Mouse (Mus musculus): ENCODE results near the gene Wdr11.

Wdr11 gene

DNA sequence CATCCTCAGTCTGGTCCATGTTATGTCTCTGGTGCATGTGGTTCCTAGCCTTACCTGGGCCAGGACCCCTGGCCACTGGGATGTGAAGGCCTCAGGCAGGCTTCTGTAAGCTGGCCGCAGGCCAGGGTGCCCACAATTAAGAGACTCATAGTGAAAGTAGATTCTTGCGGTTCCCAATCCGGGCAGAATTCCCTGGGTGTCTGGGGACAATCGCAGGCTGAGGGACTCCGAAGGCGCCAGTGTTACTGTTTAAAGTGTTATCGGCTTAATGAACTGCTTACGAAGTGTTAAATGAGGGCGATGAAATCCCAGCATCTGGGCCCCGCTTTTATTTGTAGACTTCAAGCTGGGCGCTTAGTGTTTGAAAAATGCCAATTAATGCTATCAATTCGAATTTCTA, 63.3 kb downstream of the Wdr11 start:
- DNase-seq: no peak

DNA sequence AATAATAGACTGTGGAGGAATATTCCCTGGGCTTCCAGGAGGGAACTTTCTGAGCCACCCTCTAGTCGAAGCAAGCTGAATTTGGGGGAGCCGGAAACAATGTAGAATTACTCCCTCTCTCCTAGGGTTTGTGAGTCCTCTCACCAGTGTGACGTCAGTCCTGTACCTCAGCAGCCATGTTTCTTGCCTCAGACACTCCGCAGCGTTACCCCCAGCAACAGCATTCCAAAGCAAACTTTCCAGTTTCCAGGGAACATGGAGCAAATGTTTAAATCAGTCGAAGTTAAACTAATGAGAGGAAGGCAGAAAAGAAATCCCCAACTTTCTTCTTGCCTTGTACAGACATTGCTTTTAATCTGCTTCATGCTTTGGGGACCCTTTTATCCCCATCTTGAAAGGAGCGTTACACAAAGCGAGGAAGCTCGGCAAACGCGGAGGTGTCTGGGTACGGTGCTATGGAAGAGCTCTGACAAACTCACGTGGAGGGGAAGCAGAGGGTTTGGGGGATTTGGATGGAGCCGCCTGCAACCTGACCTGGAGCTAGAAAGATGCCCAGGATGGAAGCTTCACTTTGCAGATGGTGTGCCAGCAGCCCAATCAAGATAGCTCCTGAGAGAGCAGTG, 64.1 kb downstream of the Wdr11 start:
- DNase-seq: no peak

DNA sequence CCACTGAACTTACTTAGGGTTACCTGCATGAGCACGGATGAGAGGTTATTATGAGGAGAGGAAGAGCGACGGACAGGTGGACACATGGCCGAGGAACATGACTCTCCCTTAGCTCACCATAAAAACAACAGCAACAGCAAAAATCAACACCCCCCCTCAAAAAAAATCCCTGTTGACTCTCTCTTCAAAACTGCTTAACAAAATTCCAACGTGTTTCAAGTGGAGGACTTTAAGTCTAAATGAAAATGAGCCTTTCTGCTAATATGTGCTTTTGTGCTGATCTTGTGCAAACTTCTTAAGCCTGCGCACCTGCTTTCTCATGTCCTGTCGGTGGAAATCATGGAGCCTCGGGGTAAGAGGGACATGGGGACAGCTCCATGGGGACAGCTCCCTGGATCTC, 66.2 kb downstream of the Wdr11 start:
- DNase-seq: no peak

DNA sequence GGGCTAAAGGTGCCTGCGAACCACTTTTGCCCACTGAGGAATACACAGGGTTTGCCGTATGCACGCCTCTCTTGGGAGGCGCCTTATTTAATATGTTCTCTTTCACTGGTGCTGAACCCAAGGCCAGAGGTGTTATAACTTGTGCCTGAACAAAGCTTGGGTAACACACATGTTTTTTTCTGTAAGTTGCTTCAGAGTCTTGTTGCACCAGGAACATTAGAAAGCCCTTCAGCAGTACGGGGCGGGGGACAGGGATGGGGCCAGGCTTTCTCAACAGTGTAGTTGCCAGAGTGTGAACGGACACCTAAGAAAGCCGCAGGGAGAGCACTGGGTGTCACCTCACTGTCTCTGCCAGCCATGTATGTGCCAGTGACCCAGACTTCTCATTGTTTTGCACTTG, 68.1 kb downstream of the Wdr11 start:
- DNase-seq: no peak

DNA sequence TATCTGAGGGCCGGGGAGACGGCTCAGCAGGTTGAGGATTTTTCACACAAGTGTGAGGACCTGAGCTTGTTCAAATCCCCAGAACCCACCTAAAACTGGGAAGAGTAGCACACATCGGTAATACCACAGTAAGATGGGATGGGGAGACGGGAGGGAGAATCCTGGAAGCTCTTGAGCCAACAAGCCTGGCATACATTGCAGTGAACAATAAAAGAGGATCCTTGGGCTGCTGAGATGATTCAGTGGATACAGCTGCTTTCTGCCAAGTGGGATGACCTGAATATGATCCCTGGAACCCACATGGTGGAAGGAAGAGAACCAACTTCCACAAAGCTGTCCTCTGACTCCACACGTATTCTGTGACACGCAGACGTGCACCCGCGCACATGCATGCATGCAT, 68.9 kb downstream of the Wdr11 start:
- DNase-seq: no peak

DNA sequence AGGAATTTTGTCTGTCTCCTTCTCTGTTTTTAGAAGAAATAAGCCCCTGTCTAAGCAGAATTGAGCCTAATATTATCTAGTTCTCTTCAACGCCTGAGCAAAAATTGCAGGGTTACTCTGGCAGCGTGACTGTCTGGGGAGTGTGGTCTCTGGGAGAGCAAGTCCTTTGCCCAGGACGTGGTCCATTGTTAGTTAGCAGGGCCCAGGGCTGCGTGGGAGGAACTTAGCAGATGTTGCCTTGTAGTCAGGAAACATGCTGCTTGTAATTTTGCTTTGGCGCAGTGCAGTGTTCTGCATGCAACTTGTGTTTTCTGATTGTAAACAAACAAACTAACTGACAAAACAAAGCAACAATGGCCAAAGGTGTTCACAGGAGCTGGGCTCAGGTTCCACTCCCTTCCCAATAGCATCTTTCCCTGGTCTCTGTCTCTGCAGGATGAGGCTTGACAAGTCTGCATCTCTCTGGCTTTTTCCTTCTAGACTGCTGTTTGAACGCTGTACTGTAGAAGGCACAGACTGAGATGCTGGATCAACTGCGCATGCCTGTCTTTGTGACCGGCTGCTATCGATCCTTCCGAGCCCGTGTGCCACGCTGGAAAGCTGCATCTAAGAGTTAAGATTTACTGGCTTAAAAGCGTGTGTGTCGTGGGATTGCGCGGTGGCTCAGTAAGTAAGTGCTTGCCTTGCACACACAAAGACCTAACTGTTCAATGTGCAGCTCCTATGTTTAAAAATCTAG, 70.6 kb downstream of the Wdr11 start:
- DNase-seq: no peak

DNA sequence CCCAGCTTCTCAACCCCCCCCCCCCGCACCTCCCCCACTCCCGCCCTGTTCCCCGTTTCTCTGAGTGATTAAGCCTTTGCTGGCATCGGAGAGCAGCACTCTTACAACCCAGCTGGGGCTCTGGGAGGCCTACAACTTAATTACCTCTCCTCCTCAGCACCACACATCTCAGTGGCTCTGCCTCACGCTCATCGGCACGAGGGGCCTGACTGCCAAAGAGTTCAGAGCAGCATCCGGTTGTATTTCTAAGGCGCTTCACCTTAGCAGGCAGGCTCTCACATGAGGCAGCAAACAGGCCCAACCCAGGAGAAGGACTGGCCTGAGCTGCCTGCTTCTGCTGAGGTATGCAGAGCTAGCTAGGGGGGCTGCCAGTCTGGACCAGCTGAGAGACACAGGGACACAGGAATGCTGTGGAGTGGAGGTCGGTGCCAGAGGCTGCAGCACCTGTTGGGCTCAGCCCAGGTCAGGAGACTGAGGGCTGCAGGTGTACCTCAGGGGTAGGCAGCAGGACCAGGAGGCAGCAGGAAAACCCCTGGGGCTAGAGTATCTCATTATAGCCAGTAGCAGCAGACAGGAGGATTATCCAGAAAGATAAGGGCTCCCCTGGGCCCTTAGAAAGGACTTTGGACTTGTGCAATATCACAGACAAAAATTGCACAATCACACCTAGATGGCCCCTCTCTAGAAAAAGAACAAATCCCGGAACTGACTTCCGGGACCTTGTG, 72.3 kb downstream of the Wdr11 start:
- DNase-seq: no peak

DNA sequence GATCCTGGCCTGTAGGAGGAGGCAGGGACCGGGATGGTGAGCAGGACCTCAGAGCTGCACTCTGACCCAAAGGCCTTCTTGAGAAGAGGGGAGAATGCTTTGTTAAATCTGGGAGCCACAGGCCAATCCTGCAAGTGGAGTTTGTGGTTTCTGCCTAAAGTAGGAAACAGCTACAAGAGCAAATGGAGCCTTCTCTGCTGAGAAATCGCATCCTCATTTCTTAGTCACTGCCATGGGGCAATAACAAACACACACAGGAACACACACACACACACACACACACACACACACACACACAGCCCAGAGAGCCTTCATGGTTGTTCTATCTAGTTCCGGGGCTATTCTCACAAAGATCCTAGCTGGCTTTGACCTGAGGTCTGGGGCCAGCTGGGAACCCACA, 73.7 kb downstream of the Wdr11 start:
- no peak for DNase-seq

DNA sequence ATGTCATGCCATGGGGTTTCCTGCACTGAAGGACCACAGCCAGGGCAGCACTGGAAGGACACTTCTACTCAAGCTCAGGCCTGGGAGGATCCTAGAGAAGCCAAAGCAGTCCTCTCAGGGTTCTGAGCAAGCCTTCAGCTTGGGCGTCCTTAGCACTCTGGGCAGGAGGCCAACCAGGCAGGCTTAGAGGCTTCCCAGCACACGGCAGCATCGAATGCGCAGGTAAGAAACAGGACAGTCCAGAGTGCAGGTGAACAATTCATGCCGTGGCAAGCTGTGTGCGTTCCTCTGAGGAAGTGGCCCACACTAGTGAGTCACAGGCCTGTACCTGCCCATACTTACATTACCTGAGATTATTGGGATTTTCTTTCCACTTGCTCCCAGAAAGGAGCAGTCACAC, 74.3 kb downstream of the Wdr11 start:
- no peak for DNase-seq

DNA sequence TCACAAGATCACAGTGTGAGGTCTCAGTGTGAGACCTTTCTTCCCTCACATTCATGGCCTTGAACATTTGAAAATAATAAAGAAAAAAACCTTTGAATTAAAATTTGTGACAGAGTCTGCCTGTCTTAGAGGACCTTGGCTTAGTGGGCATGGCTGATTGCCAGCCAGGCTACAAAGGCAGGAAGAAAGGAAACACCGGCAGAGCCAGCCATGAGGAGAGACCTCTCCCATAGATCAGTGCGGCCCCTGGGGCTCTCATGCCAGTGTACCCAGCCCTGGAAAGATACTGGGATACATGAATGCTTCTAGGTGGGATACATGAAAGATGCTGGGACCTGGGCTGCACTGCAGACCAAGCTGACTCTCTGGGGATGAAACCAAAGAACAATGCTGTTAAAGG, 74.9 kb downstream of the Wdr11 start:
- no peak for DNase-seq

DNA sequence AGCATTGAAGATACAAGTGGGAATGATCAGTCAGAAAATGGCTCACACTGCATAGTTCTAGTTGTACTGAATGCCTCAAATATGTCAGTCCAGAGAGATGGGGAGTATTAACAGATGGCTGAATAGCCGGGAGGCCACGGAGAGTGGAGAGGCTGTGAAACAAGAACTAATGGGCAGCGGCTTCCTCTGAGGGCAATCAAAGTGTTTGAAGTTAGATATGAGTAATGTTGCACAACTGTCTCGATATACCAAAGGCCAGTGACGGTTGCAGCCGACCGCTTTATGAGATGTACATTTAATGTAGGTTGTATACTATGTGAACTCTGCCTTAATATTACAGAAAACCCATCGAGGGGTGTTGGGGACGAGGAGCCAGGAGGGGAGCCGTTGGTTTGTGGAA, 78.6 kb downstream of the Wdr11 start:
- DNase-seq: no peak

DNA sequence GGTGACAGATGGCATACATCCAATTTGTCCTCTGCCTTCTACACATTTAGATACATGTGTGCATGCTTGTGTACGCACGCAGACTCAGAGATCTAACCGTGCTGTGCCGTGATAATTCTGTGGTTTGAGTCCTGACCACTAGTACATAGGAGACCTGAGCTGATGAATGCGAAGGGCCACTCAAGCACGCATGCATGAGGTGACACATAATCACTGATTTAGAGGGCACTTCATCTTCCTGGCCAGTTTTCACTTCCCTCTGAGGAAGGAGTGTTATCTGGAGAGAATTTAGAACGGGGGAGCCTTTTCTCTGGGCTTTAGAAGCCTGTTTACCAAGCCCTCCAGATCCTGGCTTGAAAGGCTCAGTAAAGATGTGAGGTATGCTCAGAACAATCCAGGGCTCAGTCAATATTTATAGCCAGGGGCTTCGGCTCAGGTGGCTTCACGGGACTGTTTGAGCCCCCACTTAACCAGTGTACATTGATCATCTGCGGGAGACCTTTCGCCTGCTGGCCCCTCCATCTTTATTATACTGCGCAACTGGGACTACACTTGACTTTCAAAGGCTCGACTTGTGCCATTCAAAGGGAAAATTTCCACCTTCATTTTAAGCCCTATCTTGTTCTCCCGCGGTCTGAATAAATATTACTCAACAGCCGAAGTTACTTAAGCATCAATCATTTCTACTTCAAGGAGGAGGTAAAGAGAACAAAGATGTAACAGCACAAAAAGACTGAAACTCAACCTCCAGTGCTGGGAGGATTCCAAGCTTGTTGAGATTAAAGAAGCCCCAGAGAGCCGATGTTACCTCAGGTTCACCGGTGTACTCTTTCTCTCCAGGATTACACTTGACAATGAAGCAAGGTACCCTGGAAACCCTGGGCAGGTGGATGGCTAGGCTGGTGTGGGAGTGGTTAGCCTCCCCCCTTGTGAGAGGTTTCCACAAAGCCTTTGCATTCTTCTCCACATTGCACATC, 80.3 kb downstream of the Wdr11 start:
- DNase-seq: no peak

DNA sequence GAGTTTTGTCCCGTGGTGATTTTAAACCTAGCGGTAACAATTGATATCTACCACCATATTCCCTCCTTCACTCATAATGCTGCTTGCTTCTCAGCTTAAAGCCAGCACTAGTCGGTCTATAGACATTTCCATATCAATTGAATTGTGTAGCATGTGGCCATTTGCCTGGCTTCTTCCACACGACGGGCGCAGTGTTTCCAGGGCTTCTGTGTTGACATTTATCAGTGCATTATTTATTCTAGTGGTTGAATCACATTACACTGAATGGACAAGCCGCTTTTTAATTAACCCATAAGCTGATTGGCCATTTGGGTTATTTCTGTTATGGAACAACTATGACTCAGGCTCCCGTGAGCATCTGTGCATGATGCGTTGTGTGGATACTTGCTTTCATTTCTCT, 82.1 kb downstream of the Wdr11 start:
- no peak for DNase-seq

DNA sequence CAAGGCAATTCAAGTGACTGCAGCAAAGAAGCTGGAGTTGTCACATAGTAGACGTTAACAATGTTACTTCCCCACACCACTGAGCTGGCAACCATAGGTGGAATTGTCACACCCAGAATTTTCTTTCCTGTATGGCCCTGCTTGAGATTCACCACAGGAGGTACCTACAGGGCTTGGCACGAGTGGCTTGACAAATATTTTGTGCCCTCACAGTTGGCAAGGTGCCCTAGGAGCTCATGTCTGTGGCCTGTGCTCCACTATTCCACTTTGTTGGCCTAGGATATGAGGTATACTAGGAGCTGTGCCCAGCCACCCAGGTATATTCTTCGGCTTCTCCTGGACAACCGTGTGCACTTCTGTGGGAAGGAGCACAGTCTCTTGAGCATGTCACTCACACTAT, 82.9 kb downstream of the Wdr11 start:
- no peak for DNase-seq

DNA sequence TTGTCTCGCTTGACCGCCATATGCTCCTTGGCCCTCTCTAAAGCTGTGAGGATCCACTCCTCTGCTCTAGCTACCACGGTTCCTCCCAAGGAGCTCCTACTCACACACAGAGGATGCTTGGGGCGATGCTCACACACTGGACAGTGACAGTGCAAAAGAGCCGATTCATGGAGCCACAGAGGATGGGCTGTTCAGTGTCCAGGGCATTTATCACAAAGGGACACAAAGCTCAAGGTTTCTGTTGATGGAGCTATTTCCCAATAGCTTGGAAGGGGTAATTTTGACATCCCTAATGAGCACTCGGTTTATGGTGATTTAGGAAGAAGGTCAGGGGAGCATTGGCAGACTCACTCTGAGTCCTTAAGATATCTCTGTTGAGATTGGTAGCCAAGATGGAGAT, 84.2 kb downstream of the Wdr11 start:
- DNase-seq: no peak

DNA sequence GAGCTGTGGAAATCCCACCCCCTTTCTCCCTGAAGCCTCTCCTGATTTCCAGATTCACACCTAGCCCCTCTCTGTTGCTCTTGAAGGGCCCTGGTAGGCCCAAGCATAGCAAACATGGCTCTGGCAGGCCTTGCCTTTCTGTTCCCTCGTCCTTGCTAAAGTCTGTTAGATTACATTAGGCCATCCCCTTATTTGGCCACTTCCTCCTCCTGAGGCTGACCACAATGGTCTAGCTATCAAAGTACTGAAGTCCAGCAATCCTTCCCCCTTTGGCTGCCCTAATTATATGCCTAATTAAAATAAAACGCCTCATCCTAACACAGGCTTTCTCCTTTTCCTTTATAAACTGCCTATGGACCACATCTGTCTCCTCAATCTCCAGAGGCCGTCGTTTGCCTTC, 85.5 kb downstream of the Wdr11 start:
- no peak for DNase-seq

DNA sequence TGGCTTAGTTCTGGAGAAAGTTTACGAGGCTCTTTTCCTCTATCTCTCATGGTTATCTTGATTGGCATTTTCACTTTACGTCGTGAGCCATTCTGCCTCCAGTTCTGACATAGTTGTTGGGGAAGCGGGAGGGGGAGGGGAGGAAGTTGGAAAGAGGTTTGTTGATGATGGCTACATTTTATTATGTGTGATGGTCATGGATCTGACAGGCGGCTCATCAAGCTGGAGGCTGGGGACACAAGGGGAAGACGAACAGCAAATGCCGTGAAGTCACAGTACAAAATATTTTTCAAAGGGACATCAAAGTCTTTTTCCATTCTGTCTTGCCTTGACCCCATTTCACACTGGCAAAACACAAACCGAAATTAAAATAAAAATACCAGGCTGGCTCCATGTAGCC, 86.8 kb downstream of the Wdr11 start:
- DNase-seq: no peak

DNA sequence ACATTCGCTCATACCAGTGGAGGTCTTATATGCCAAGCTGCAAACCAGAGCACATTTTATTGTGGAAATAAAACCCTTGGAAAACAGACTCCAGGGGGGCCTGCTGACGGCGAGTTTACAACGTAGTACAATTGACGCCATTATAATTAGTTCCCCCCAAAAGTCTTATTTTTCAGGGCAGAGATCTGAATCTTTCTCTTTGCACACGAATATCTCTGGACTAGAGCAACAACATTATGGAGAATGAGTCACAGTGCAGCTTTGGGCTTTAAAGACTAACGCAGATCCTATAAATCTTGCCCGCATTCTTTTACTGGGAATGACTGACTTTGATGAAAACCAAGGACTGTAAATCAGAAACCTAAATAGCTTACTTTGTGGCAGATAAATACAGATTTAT, 87.3 kb downstream of the Wdr11 start:
- DNase-seq: no peak

DNA sequence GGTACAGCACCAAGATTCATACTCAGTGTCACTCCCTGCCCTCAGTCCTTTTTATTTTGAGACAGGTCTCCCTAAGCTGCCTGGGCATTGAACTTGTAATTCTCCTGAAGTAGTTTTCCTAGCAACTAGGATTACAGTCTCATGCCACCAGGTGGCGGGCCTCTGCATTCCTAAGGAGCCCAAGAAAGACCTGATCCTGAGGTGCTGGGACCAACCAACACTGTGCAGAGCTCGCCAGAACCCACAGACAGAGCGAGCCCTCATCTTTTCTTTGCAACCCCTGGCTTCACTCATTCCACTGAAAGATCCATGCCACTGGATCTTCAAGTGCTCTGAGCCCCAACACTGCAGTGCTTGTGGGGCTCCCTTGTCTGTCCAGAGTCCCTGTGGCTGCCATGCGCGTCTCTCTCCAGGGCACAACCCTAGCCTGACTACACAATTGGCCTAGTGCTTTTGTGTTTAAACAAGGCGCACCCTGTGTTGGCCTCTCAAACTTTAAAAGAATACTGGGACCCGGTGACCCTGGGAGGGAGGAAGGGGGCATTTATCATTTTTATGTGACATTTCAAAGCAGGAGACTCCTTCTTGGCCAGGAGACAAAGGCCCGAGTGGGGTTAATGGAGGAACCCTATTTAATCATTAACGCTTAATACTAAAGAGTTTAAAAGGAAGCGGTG, 89.0 kb downstream of the Wdr11 start:
- DNase-seq: no peak

DNA sequence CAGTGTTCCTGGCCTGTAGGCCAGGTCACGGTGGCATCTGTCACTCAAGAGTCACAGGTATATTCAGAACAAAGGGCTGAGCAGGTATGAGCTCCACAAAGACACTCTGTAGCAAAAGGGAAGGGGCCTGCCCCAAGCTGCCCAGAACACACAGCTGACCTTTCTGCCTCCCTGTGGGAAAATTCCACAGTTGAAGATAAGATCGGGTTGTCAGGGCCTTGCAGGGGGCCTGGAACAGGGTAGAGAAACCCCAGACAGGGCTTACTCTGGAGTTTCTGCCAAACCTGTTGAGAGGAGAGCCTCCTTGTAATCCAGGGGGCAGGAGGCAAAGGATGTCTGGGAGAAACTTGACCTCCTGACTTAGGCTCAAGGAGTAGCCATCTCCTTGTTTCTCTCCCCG, 90.9 kb downstream of the Wdr11 start:
- DNase-seq: no peak

DNA sequence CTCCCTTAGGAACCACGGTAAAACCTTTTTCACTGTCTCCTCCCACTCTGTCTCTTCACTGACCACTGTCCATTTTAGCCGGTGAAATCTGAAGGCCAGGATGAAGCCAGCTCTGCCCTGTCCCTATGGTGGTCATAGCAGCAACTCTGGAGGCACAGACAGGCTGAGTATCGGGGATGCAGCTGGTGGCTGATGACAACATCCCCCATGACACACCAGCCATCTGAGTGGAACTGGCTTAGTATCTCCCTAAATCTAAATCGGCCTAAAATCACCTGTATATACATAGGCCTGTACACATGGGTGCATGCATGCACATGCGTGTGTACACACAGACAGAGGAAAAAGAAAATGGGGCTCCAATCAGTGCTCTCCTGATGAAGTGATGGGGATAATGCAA, 93.7 kb downstream of the Wdr11 start:
- DNase-seq: no peak
